Mouse (Mus musculus) neural tube, embryonic 15.5 days (tissue): ENCODE results near the gene Emb. TPM values are rescaled to one million over a fixed set of nuclear protein-coding genes. Genes with fewer than 3 reads are reported as not detected.
A peak's percentile ranks its signal among the peaks of the same experiment; 100 is the strongest.

ENCODE experiments used
- ATAC-seq: fragments of 200-750 bp; cut with Nextera tagmentation; 2 replicates; pipeline ENCODE4 v1.8.0; 2017; ENCODE audit warnings: mild to moderate bottlenecking, moderate TSS enrichment, moderate library complexity; ENCODE audit not compliant: low FRiP score
- H3K27ac ChIP-seq: fragments of 300-500 bp; sonication (generic); replicated peaks from 2 replicates; pipeline ENCODE4 v1.5.1; 2015; ENCODE audit warnings: mild to moderate bottlenecking, inconsistent platforms
- H3K27me3 ChIP-seq: fragments of 300-500 bp; sonication (generic); replicated peaks from 2 replicates; pipeline ENCODE4 v1.6.1; 2015; ENCODE audit warnings: inconsistent platforms
- H3K36me3 ChIP-seq: fragments of 300-500 bp; sonication (generic); 2 replicates; pipeline ENCODE4 v1.6.1; 2015; ENCODE audit warnings: inconsistent platforms
- H3K4me1 ChIP-seq: fragments of 300-500 bp; sonication (generic); 2 replicates; pipeline ENCODE4 v1.6.1; 2015; ENCODE audit warnings: inconsistent platforms
- H3K4me2 ChIP-seq: fragments of 300-500 bp; sonication (generic); 2 replicates; pipeline ENCODE4 v1.6.1; 2015; ENCODE audit warnings: inconsistent platforms, mild to moderate bottlenecking, moderate library complexity
- H3K4me3 ChIP-seq: fragments of 300-500 bp; sonication (generic); replicated peaks from 2 replicates; pipeline ENCODE4 v1.5.1; 2015; ENCODE audit warnings: mild to moderate bottlenecking, inconsistent platforms
- H3K9ac ChIP-seq: fragments of 300-500 bp; sonication (generic); replicated peaks from 2 replicates; pipeline ENCODE4 v1.6.1; 2015; ENCODE audit warnings: mild to moderate bottlenecking, inconsistent platforms
- H3K9me3 ChIP-seq: fragments of 300-500 bp; sonication (generic); replicated peaks from 2 replicates; pipeline ENCODE4 v1.6.1; 2016; ENCODE audit warnings: inconsistent platforms
- WGBS: fragments of 180-500 bp; shearing (Covaris S2); methylation state at CpG from one replicate; pipeline ENCODE4 v1.1.7; 2015; ENCODE audit warnings: mixed read lengths; 5-methylcytosine and 5-hydroxymethylcytosine counted together
- polyA plus RNA-seq: library from polyadenylated mRNA; unstranded; fragments of >200 nt; fragmentation: Nextera tagmentation; extraction: Ambion mirVana; gene quantifications from 2 replicates; pipeline ENCODE4 v1.2.1, GENCODE M21; 2015

Emb gene
- polyA plus RNA-seq, 1 experiment from 2014 or later = 13.7 TPM

DNA sequence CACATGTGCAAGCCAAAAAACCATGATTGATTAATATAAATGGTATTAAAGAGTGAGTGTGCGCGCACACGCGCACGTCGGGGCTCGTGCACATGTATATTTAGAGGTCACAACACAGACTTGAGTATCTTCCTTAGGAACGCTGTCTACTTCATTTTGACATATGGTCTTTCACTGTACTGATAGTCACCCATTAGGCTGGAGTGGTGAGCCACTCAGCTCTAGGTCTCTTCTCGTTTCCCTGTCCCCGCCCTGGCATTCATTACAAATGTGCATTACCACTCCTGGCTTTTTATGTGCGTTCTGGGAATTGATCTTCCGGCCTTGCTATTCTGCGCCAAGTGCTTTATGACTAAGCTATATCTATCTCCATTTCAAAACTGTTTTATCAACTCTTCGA, 59.6 kb downstream of the Emb start:
- no peaks in the 10 kb centered on the region for H3K36me3 ChIP-seq
- WGBS = 87% methylated on average over 14 of the region's 14 CpGs
- no peak for ATAC-seq
- H3K4me3 ChIP-seq = no peak overlapping the region
- H3K9me3 ChIP-seq = no peaks in the 10 kb centered on the region
- H3K9ac ChIP-seq = no peak overlapping the region
- no peak overlapping the region for H3K27ac ChIP-seq
- no peak overlapping the region for H3K4me2 ChIP-seq
- H3K27me3 ChIP-seq = no peaks in the 10 kb centered on the region
- H3K4me1 ChIP-seq = no peaks in the 10 kb centered on the region

- WGBS = 83% methylated on average over 4 of the region's 4 CpGs
- ATAC-seq = no peak
- Histone ChIP-seq H3K9me3 (no peaks in the 10 kb centered on the region), H3K4me1 (no peaks in the 10 kb centered on the region), H3K36me3 (no peaks in the 10 kb centered on the region), H3K27ac (no peak overlapping the region), H3K9ac (no peak overlapping the region), H3K4me3 (no peak overlapping the region), H3K27me3 (no peaks in the 10 kb centered on the region), H3K4me2 (no peak overlapping the region)
These were observed 75.7 kb downstream of the Emb start for GRCm38 (mm10) chr13:117284036-117284435.

DNA sequence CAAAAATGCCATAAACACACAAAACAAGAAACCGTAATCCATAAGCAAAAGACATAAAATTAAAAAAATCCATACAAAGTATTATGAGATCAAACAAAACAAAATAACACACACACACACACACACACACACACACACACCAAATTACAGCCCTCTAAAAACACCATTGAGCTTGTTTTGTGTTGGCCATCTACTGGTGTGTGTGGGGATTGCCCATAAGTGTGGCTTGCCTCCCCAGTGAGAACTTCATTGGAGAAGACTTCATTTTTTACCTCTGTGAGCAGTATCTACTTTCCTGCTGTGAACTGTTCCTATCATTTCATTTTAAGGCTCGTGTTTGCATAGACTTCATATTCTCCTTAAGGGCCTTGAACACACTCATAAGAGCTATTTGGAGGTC, 78.6 kb downstream of the Emb start:
- Histone ChIP-seq H3K4me2 (no peak overlapping the region), H3K27ac (no peak overlapping the region), H3K4me3 (no peak overlapping the region), H3K9me3 (no peaks in the 10 kb centered on the region), H3K4me1 (no peaks in the 10 kb centered on the region; the same call in 1 of the 2 replicates), H3K36me3 (no peaks in the 10 kb centered on the region), H3K27me3 (no peaks in the 10 kb centered on the region), H3K9ac (no peak overlapping the region)
- WGBS = 92% methylated on average over 2 of the region's 2 CpGs
- no peak for ATAC-seq

GRCm38 (mm10) chr13:117287400-117287799, 79.1 kb downstream of the Emb start:
- H3K9me3 ChIP-seq = no peaks in the 10 kb centered on the region
- no peak overlapping the region for H3K9ac ChIP-seq
- no peak for ATAC-seq
- H3K36me3 ChIP-seq = no peaks in the 10 kb centered on the region
- H3K27me3 ChIP-seq = no peaks in the 10 kb centered on the region
- no peak overlapping the region for H3K4me2 ChIP-seq
- WGBS = 88% methylated on average over 6 of the region's 6 CpGs
- H3K4me1 ChIP-seq = no peaks in the 10 kb centered on the region; the same call in 1 of the 2 replicates
- H3K27ac ChIP-seq = no peak overlapping the region
- H3K4me3 ChIP-seq = no peak overlapping the region

DNA sequence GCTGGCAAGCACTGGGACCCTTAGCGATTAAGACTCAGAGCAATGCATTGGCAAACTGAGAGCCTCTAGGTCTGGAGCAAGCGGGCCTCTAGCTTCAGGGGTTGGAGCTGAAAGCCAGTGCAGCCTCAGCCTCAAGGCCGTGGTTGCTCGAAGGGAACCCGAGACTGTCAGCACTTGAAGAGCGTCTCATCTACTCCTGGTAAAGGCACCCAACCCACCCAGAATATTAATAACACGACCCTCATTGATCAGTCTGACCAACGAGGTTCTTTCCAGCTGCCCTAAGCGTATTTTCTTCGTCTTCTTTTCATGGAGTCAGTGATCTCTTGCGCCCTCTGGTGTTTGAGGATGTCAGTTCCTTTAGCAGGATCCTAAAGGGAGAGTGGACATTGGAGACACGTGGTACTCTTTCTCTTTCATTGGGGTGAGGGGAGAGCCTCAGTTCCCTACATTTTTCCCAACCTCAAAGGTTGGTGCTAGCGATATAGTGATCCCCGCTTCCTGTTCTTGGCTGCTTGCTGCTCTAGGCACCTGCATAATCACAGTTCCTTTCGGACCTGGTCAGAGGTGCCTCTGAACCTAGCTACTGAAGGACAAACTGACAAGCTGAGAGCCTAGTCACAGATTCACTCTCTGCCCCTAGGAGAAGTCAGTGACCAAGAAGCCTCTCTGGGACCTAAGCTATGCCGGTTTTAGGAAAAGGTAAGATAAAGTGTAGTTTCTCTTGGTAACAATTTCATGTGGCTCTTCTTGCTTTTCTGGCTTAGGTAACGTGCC, 81.3 kb downstream of the Emb start:
- Histone ChIP-seq H3K9ac (0 out of 2 replicates have a peak overlapping the region, but pooled peaks have one; percentile 4), H3K27me3 (no peaks in the 10 kb centered on the region), H3K4me3 (peak overlapping the region; percentile 8; the same call in 1 of the 2 replicates), H3K27ac (no peak overlapping the region), H3K36me3 (no peaks in the 10 kb centered on the region), H3K4me2 (peak overlapping the region; percentile 44), H3K4me1 (no peaks in the 10 kb centered on the region; the same call in 1 of the 2 replicates), H3K9me3 (no peaks in the 10 kb centered on the region)
- 31% methylated on average over 17 of the region's 17 CpGs for WGBS
- ATAC-seq = peak; percentile 82

DNA sequence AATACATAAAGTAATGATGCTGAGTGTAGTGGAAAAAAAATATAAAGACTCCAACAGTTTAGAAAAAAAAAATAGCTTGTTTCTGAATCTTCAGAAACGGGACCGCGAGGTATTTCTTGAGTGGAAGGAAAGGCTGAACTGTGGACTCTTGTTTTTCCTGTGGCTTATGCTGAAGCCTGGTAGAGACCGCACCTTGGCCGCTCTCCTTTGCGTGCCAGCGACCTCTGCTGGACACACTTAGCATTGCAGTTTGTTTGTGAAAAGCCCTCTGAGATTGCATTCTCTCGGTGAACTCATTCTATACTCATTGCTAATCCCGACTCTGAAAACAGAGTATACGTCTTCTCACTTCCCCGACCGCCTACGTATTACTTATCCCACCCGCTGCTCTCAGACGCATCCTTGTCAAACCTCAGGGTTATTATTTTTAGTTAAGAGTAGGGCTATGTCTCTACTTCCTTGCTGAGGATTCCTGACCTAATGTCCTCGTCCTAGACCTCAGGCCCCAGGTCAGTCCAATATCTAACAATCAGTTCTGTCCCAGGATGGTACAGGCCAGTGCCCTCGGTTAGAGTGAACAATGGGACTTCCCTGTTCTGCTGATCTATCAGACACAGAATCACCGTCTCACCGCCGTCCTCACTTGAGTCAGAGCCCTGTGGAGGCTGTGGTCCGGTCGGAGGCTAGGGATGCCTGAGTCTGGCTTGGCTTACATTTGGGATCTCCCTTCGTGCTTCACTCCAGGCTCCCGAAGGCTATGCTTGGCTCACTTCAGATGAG, 103.3 kb downstream of the Emb start:
- Histone ChIP-seq H3K36me3 (no peaks in the 10 kb centered on the region), H3K4me1 (0 out of 2 replicates have a peak, but pooled peaks cover 5% of the 10 kb centered on the region), H3K27ac (no peak overlapping the region), H3K27me3 (no peaks in the 10 kb centered on the region), H3K4me3 (no peak overlapping the region), H3K9ac (no peak overlapping the region), H3K9me3 (no peaks in the 10 kb centered on the region), H3K4me2 (peak overlapping the region; percentile 39)
- 33% methylated on average over 24 of the region's 24 CpGs for WGBS
- ATAC-seq = peak; percentile 80

Other genes starting within 250 kb of the Emb start
- 30.3 and 39.9 TPM in 2 replicates for gene Parp8, start 183.0 kb upstream of the Emb start, polyA plus RNA-seq
- gene Gm17509, start 12.5 kb downstream of the Emb start, polyA plus RNA-seq = 0.47 and 0.50 TPM in 2 replicates